Mouse (Mus musculus) lung, adult 18-20 months (tissue): Measurements from ENCODE around the gene Iqgap3.
A peak's percentile ranks its signal among the peaks of the same experiment; 100 is the strongest.

Experiments used
- DNase-seq, 2 experiments: peaks; one replicate each; pipeline ENCODE4 v3.0.0; 2022; ENCODE audit warnings: mixed read lengths in 2 of 2

Gene Iqgap3

GRCm38 (mm10) chr3:88097666-88098065 lies 15.9 kb downstream of the Iqgap3 start:
- DNase-seq: no peak

GRCm38 (mm10) chr3:88100251-88100650 lies 18.5 kb downstream of the Iqgap3 start:
- no peak for DNase-seq

GRCm38 (mm10) chr3:88101736-88102135 lies 20.0 kb downstream of the Iqgap3 start:
- no peak for DNase-seq

GRCm38 (mm10) chr3:88102196-88102595 lies 20.4 kb downstream of the Iqgap3 start:
- no peak for DNase-seq

- DNase-seq: no peak
These were observed 20.8 kb downstream of the Iqgap3 start for GRCm38 (mm10) chr3:88102611-88103010.

GRCm38 (mm10) chr3:88106126-88106525 lies 24.4 kb downstream of the Iqgap3 start:
- DNase-seq: no peak

GRCm38 (mm10) chr3:88109126-88109525 lies 27.4 kb downstream of the Iqgap3 start:
- no peak for DNase-seq

GRCm38 (mm10) chr3:88114396-88114795 lies 32.6 kb downstream of the Iqgap3 start:
- no peak for DNase-seq

- peak; percentile 43 to 59 for DNase-seq
These were observed 38.4 kb downstream of the Iqgap3 start for GRCm38 (mm10) chr3:88120117-88120651.

- no peak for DNase-seq
These were observed 39.7 kb downstream of the Iqgap3 start for GRCm38 (mm10) chr3:88121164-88122131.

- no peak for DNase-seq
These were observed 43.4 kb downstream of the Iqgap3 start for GRCm38 (mm10) chr3:88125195-88125594.

GRCm38 (mm10) chr3:88126181-88126580 lies 44.4 kb downstream of the Iqgap3 start:
- no peak for DNase-seq

- no peak for DNase-seq
These were observed 45.9 kb downstream of the Iqgap3 start for GRCm38 (mm10) chr3:88127636-88128035.

- DNase-seq: peak in 1 of 2 experiments; percentile 53
These were observed 46.3 kb downstream of the Iqgap3 start for GRCm38 (mm10) chr3:88128056-88128455.

GRCm38 (mm10) chr3:88129006-88129405 lies 47.2 kb downstream of the Iqgap3 start:
- DNase-seq: no peak

- no peak for DNase-seq
These were observed 49.3 kb downstream of the Iqgap3 start for GRCm38 (mm10) chr3:88131071-88131470.

GRCm38 (mm10) chr3:88132492-88132891 lies 50.7 kb downstream of the Iqgap3 start:
- no peak for DNase-seq

- no peak for DNase-seq
These were observed 51.5 kb downstream of the Iqgap3 start for GRCm38 (mm10) chr3:88133187-88133771.

- no peak for DNase-seq
These were observed 54.6 kb downstream of the Iqgap3 start for GRCm38 (mm10) chr3:88136346-88136745.

GRCm38 (mm10) chr3:88136945-88137494 lies 55.2 kb downstream of the Iqgap3 start:
- no peak for DNase-seq

GRCm38 (mm10) chr3:88137821-88138220 lies 56.0 kb downstream of the Iqgap3 start:
- no peak for DNase-seq

- DNase-seq: peak; percentile 97 to 98
These were observed 56.8 kb downstream of the Iqgap3 start for GRCm38 (mm10) chr3:88138336-88139242.
